Mouse (Mus musculus) thymus, postnatal 25 days (tissue): ENCODE results near the gene Milr1.
"Not testable (repeated sequence)": the region's sequence is repeated elsewhere in the genome, so short reads cannot be mapped to it uniquely, and the experiment has no call there.

Experiments
- DNase-seq: peaks from one replicate; pipeline ENCODE4 v3.0.0; 2022

The Milr1 gene

DNA sequence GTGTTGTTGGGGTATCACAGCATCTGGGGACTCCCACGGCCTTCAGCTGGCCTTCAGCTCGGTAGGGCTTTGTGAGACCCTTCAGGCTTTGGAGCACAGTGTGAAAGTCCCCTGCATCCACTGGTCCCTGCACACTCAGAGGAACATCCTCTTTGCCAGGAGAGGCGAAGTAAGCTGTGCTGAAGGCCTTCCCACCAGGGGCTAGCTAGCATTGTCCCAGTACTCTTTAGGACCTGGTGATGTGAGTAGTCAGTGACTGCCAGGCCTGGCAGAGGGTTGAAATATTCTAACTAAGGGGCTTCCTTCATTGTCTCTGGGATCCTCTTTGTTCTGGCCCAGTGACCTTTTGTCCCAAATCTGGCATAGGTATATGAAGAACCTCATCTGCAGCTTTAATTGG, 14.4 kb upstream of the Milr1 start:
- no peak for DNase-seq

DNA sequence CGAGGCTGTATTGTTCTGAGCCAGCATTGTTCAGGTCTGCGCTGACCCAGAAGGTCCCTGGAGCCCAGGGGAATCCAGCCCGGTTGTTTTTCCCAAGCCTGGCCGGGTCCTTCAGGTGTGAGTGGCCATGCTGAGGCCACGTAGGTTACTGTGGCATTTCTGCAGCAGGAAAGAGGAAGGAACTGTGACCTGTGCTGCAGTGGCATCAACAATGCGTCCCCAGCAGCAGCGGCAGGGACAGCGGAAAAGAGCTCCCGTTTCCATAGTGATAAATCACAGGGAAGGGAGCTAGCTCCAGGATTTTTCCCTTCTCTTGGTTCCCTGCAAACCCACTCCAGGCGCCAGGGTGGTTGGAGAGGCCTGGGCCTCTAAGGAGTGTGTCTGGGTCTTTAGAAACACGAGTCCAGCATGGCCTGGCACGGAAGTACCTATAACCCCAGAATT, 13.8 kb upstream of the Milr1 start:
- no peak for DNase-seq

DNA sequence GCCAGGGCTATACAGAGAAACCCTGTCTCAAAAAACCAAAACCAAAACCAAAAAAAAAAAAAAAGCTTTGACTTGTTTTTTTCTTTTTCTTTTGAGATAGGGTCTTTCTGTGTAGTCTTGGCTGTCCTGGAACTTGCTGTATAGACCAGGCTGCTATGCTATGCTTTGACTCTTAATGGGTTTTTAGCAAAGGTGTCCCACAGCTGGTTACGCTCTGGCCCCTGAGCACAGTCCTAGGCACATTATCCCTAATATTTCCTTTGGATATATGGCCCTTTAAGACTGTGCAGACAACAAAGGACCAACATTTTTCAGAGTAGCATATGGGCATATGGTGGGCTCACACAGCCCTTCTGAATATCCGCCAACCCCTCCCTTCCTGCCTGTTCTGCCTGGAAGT, 11.9 kb upstream of the Milr1 start:
- DNase-seq, result no peak

DNA sequence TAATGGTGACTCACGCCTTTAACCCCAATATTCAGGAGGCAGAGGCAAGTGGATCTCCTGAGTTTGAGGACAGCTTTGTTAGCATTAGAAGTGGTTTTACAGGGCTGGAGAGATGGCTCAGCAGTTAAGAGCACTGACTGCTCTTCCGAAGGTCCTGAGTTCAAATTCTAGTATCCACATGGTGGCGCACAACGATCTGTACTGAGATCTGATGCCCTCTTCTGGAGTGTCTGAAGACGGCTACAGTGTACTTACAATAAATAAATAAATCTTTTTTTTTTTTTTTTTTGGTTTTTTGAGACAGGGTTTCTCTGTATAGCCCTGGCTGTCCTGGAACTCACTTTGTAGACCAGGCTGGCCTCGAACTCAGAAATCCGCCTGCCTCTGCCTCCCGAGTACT, 10.3 kb upstream of the Milr1 start:
- not testable (repeated sequence) for DNase-seq

DNA sequence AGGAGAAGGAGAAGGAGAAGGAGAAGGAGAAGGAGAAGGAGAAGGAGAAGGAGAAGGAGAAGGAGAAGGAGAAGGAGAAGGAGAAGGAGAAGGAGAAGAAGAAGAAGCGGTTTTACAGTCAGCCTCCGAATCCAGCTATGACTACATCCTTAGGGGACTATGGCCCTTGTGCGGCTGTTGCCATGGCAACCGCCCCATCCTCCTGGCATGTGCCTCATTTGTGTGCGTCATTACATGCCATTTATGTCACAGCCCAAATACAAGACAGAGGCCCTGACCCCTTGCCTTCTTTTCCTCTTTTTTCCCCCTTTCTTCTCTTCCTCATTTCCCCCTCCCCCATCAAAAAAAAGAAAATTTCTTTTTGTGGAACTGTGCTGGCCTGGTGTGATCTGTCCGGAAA, 9.8 kb upstream of the Milr1 start:
- no peak for DNase-seq

DNA sequence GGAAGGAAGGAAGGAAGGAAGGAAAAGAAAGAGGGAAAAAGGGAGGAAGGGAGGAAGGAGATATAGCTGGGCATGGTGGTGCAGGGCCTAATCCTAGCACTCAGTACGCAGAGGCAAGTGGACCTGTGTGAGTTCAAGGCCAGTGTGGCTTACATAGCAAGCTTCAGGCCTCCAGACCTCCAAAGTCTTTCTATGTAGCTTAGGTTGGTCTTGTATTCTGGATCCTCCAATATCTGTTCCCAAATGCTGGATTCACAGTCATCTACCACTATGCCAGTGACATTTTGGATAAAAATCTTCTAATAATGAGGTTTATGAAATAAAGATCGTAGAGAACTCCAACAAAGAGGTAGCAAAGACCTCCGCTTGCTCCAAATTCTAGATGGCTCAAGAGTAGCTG, 9.2 kb upstream of the Milr1 start:
- DNase-seq, result no peak

DNA sequence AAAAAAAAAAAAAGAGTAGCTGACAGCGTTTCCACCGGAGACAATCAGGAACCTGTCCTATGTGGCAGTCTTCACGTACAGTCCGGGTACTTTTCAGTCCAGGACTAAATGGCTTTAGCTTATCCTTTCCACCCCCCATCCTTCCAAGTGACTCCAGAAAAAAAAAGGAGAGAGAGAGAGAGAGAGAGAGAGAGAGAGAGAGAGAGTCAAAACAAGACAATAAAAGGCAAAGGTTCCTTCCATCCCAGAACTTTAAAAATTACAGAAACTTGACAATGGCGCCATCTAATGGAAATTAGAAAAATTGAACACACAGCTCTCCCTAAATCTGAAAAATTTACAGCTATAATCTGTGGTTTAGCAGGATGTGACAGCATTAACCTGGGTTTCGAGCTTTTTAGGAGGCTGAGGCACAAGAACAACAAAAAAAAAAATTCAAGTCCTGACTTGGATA, 8.6 kb upstream of the Milr1 start:
- DNase-seq, result no peak

DNA sequence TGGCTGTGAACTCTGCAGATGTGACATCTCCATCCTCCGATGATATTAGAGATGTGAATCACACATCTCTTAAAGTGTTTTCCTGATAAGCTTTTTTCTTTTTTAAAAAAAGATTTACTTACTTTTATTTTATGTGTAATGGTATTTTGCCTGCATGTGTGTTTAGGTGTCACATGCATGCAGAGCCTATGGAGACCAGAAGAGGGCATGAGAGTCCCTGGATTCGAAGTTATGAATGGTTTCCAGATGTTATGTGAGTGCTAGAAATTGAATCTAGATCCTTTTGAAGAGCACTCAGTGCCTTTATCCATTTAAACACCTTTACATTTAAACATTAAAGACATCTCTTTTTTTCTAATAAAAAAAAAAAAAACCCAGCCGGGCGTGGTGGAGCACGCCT, 6.1 kb upstream of the Milr1 start:
- DNase-seq, result no peak

DNA sequence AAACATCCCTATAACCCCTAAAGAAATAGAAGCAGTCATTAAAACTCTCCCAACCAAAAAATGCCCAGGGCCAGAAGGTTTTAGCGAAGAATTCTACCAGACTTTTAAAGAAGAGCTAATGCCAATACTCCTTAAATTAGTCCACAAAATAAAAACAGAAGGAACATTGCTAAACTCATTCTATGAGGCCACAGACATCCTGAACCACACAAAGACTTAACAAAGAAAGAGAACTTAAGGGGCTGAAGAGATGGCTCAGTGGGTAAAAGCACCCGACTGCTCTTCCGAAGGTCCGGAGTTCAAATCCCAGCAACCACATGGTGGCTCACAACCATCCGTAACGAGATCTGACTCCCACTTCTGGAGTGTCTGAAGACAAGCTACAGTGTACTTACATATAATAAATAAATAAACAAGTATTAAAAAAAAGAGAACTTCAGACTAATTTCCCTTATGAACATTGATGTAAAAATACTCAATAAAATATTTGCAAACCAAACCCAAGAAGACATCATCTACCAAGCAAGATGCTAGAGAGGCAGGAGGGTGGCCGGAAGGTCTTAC, 1.4 kb upstream of the Milr1 start:
- DNase-seq, result not testable (repeated sequence)

DNA sequence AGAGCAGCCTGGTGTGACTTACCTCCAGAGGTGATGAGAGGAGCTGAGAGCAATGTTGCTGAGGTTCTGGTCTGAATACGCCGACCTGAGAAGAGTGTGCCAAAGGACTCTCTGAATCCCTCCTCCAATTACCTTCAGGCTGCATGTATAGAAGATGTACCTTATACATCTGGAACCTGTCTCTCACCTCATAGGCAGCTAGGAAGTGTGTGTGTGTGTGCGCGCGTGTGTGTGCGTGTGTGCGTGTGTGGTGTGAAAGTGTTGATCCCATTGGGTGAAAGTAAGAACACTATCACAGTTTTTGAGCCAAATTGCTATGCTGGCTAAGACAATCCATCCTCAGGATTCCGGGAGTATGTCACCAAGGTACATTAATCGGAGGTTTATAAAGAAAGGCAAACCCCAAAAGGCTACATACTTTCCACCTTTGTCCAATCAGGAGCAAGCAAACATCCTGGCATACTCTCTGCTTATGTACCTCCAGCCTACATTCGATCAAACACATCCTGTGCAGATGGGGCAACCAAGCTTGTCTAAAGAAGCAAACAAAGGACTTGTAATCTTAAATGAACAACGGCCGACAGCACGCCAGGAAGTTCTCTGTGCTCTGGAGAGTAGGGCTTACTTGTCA, 790 bp upstream of the Milr1 start, which contains the start of gene Pecam1:
Gene Pecam1 (minus strand): TSS at position 508 of the 631 bp plus-strand sequence.
- DNase-seq, result peak; percentile 71

DNA sequence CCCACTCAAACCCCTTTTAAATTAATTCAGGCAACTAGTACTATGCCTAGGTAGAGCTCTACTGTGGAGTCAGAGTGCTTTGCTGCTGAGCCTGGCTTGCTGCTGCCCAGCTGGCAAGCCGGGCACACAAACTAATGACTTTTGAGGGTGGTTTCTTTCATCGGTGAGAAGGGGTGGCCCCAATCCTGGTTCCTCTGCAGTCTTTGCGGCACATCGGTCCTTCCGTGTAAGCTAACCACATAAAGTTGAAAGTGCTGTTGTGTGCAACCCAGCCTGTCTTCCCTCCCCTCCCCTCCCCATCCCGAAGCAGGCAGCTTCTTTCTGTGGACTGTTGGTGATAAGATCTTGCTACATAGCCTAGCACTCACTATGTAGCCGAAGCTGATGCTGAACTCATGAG, 1.1 kb downstream of the Milr1 start:
- peak; percentile 65 for DNase-seq

DNA sequence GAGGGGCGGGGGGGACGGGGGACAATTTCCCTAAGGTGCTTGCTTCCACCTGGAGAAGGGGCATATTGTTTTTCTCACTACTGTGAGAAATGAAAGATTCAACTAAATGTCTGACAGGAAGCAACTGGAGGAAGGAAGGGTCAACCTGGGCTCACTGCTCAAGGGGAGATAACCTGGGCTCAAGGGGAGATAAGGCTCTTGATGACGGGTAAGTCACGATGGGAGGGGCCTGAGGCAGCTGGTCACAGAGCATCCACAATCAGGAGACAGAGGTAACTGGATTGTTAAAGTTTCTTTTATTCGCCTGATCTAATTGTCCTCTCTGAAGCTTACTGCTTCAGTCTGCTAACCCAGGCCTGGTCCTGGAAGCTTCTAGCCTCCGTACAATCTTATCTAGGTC, 2.3 kb downstream of the Milr1 start:
- no peak for DNase-seq

DNA sequence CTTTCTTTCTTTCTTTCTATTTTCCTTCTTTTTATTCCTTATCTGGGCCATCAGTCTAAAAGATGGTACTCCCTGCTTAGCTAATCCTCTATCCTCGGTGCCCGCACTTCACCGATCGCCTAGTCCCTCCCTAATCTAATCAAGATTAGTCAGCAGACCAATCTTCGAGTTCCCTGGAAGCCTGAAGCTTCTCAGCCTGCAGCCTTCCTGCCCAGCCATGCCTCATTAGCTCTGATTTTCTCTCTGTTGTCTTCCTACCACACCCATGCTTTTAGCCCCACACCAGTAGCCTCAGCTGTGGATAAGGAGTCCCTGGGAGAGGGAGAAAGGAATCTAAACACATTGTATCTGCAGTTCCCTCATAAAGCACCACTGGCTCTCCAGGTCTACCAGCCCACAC, 4.6 kb downstream of the Milr1 start:
- no peak for DNase-seq

DNA sequence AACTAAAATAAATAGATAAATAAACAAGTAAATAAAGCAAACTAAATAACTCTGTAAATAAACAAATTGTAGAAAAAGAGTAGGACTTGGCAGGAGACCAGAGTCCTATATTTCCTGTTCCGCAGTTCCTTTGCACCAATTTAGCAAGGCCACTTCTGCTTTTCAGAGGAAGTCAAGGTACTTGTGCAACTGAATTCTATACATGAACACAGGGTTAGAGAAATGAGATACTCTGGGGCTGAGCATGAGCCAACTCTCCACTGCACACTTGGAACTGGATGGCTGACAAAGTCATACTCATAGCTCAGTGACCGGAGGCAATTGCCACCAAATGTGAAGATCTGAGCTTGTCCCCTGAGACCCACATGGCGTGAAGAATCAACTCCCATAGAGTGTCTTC, 8.0 kb downstream of the Milr1 start:
- no peak for DNase-seq

DNA sequence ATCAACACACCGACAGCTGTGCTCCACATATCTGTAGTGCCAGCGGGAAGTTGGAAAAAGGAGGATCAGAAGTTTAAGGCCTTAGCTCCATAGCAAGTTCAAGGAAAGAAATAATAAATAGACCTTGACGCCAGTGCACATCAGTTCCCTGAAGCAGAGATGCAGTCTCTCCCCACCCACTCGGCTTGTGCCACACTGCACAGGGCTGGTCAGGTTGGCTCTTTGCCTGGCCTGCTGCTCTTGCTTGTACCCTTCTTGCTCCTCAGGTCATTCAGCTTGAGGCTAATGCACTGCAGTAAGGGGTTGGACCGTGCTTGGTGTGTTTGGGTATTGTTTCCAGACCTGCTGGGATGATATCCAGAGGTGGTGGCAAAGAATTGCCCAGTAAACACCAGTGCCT, 9.5 kb downstream of the Milr1 start:
- no peak for DNase-seq

DNA sequence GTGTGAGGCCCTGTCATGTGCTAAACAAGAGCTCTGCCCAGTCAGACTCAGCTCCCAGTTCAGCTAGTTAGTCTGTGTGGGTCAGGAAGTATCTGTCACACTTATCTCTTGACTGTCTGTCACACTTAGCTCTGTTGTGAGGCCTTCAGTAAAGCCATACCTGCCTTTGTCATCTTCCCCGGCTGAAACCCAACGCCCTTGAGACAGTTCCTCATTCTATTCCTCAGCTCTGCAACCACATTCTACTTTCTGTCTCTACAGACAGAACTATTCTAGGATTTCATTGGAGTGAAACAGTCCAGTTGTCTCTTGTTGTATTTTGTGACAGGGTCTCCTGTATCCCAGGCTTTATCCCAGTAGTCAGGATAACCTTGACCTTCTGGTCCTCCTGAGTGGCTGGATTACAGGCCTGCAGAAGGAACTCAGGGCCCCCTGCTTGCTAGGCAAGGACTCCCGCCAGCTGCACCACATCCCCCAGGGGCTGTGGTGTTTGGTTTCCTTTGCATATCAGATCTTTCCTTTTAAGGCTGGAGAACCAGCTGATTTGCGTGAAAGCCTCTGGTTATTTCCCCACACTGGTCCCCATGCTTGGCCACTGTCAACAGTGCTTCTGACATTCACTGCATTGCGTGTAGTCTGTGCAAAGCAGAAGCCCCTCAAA, 11.2 kb downstream of the Milr1 start:
- DNase-seq, result peak; percentile 55

DNA sequence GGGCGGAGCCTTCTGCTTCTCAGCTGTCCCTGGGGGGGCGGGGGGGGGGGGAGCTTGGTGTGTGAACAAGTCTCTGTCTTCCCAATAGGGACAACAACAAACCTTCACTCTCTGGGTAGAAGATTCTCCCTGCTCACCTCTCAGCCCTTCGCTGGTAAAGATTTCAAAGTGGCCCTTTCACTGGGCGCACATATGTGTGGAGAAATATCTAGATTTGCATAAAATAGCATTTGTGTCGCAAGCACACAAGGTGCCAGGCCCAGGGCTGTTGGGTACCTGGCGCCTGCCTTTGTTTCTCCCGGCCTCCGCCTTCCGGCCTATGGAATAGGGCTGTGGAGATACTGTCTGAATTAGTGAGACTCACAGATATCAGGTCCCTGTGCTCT, 11.8 kb downstream of the Milr1 start:
- DNase-seq, result no peak

DNA sequence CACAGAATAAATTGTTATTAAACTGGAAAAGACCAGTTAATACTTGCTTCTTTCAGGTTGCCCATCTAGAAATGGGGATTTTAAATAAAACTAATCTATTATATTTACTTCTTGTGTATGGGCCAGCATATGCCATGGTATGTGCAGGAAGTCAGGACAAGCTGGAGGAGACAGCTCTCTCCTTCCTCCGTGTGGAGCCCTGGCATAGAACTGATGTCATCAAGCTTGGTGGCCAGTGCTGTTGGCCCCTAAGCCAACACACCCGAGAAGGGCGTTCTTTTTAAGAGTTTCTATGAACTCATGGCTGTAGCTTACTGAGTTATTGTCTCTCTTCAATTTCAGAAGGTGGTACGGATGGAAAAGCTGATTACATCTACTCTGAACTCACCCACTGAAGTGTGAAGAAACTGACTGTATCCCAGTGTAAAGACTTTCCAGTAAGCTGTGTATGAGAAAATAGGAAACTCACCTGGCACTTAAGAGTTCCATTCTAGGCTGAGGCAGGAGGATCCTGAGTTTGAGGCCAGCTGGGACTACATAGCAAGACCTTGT, 15.7 kb downstream of the Milr1 start:
- no peak for DNase-seq

DNA sequence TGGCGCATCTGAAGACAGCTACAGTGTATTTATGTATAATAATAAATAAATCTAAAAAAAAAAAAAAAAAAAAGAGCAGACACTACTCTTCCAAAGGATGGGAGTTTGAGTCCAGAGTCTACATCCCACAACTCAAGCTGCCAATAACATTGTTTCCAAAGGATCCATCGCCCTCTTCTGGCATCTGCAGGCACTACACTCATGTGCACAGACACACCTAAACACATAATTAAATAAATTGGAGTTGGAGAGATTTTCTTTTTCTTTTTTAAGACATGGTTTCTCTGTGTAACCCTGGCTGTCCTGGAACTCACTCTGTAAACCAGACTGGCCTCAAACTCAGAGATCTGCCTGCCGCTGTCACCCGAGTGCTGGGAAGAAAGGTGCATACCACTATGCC, 16.5 kb downstream of the Milr1 start:
- no peak for DNase-seq

DNA sequence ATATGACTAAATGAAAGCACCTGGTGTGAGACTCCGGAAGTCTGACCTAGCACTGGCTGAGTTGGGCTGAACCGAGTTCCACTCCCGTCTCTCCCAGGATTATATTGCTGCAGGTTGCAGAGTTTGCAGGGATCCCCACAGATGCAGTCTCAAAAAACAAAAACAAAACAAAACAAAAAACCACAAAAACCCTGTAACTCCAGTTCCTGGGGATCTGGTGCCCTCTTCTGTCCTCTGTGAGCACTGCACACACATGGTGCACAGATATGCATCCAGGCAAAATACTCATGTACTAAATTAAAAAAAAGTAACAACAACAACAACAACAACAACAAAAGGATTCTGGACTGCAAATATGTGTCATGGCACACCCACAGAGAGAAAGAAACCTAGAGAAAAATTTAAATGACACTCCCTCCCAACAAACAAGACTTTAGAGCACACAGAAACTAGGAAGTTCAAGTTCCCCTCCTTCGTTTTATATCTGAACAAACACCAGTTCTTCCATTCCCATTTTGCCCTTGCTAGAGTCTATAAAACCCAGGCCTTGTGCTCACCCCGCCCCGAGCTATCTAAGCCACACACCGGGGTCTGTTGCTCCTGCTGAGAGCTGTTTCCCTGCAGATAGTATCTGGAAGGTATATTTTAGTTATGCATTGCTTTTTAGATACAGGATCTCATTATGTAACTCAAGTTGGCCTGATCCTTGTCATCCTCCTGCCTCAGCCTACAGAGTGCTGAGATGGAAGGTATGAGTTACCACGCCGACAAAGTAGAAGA, 19.4 kb downstream of the Milr1 start:
- DNase-seq, result peak; percentile 62

DNA sequence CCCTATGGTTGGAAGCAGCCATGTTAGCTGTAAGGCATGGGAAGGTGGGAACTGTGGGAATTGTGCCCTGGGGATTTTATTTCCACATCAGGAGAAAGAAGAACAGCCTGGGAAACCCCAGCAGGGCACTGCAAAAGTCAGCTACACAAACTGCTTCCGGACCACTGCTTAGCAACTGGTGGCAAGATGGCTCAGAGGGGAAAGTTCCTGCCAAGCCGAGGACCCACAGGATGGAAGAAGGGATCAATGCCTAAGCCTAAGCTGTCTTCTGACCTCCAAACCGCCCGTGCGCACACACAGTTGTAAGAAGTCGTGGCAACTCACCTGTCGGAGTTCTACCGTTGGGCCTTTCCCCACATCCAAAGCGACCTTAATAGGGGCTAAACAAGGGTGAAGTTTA, 22.0 kb downstream of the Milr1 start:
- DNase-seq, result no peak

DNA sequence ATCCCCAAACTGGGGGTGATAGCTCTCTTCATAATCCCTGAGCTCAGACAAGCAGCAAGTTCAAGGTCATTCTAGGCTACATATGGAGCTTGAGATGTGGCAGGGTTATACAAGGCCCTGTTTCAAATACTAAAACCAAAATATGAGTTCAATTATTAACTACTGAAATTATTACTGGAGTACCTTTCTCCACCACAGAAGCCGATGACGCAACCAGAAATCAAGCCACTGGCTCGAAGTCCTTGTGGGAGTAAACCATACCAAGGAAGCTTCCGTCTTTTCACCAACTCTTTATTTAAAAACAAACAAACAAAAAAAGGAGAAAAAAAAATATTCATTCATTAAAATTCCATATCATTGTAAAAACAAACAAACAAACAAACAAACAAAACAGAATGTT, 25.9 kb downstream of the Milr1 start:
- no peak for DNase-seq

DNA sequence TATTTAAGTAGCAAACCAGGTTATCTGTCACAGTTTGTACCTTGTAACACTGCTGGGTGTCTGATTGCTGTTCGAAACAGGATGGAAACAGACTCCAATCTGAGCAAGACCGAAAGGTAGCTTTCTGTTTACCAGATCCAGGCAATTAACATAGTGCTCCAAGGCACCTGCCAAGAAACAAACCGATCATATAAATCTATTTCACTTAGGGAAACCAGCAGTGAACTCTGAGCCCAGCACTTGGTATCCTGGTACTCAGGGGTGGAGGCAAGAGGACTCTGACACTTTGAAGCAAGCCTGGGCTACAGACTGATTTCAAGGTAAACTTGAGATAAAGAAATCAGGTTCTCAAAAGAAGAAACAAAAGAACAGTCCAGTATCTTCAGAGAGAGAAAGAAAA, 26.4 kb downstream of the Milr1 start:
- DNase-seq, result no peak

DNA sequence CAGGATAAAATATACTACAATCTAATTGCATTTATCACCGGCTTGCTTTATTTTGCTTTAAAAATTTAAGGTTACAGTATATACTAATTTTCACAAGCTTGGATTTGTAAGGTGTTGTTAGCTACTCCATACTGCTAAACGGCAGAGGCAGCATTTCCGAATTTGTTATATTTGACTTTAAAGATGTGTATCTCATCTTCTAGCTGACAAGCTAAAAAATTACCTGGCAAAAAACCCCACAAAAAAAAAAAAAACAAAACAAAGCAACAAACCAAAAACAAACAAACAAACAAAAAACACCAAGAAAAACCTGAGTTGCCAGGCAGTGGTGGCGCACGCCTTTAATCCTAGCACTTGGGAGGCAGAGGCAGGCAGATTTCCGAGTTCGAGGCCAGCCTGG, 27.1 kb downstream of the Milr1 start:
- DNase-seq, result no peak
